Mouse (Mus musculus) liver, embryonic 12.5 days (tissue): Measurements from ENCODE around the gene Hormad1. TPM values are rescaled to one million over a fixed set of nuclear protein-coding genes. Genes with fewer than 3 reads are reported as not detected.
"Not testable (repeated sequence)": the region's sequence is repeated elsewhere in the genome, so short reads cannot be mapped to it uniquely, and the experiment has no call there.

Experiments used
- ATAC-seq: fragments of 200-750 bp; cut with Nextera tagmentation; 2 replicates; pipeline ENCODE4 v1.8.0; 2017; ENCODE audit warnings: moderate number of reproducible peaks, mild to moderate bottlenecking, moderate library complexity
- H3K27ac ChIP-seq: fragments of 300-500 bp; sonication (generic); 2 replicates; pipeline ENCODE4 v1.5.1; 2016; ENCODE audit warnings: mild to moderate bottlenecking
- H3K27me3 ChIP-seq: fragments of 300-500 bp; sonication (generic); replicated peaks from 2 replicates; pipeline ENCODE4 v1.6.1; 2016; ENCODE audit warnings: mild to moderate bottlenecking, moderate library complexity
- H3K36me3 ChIP-seq: fragments of 300-500 bp; sonication (generic); 2 replicates; pipeline ENCODE4 v1.6.1; 2016; ENCODE audit warnings: mild to moderate bottlenecking, moderate library complexity
- H3K4me1 ChIP-seq: fragments of 300-500 bp; sonication (generic); 2 replicates; pipeline ENCODE4 v1.6.1; 2016
- H3K4me2 ChIP-seq: fragments of 300-500 bp; sonication (generic); 2 replicates; pipeline ENCODE4 v1.6.1; 2016; ENCODE audit warnings: mild to moderate bottlenecking, moderate library complexity
- H3K4me3 ChIP-seq: fragments of 300-500 bp; sonication (generic); 2 replicates; pipeline ENCODE4 v1.5.1; 2016; ENCODE audit warnings: mild to moderate bottlenecking, moderate library complexity
- H3K9ac ChIP-seq: fragments of 300-500 bp; sonication (generic); 2 replicates; pipeline ENCODE4 v1.6.1; 2016; ENCODE audit warnings: mild to moderate bottlenecking, moderate library complexity
- H3K9me3 ChIP-seq: fragments of 300-500 bp; sonication (generic); replicated peaks from 2 replicates; pipeline ENCODE4 v1.6.1; 2016; ENCODE audit warnings: mild to moderate bottlenecking, moderate library complexity
- WGBS: fragments of 180-500 bp; shearing (Covaris S2); methylation state at CpG from one replicate; pipeline ENCODE4 v1.1.7; 2016; ENCODE audit not compliant: insufficient replicate concordance; 5-methylcytosine and 5-hydroxymethylcytosine counted together
- polyA plus RNA-seq: library from polyadenylated mRNA; unstranded; fragments of >200 nt; fragmentation: Nextera tagmentation; extraction: Ambion mirVana; gene quantifications from 2 replicates; pipeline ENCODE4 v1.2.1, GENCODE M21; 2016

Gene Hormad1
- polyA plus RNA-seq, 1 experiment from 2014 or later, result 0.08 TPM

DNA sequence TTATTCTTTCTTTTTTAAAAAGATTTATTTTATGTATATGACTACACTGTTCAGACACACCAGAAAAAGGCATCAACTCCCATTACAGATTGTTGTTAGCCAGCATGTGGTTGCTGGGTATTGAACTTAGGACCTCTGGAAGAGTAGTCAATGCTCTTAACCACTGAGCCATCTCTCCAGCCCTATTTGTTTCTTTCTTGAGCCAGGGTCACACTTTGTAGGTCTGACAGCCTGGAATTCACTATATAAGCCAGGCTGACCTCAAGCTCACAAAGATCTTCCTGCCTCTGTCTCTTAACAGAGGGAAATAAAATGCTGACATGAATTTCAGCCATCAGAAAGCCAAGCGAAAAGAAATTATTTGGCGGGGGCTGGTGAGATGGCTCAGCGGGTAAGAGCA, 10.1 kb downstream of the Hormad1 start:
- no peak overlapping the region for H3K4me2 ChIP-seq
- ATAC-seq, result no peak
- no peak overlapping the region for H3K27ac ChIP-seq
- no peaks in the 10 kb centered on the region for H3K9me3 ChIP-seq
- H3K27me3 ChIP-seq, result no peaks in the 10 kb centered on the region
- 87% methylated on average over 3 of the region's 3 CpGs for WGBS
- no peak overlapping the region for H3K9ac ChIP-seq
- no peaks in the 10 kb centered on the region for H3K4me1 ChIP-seq
- H3K4me3 ChIP-seq, result no peak overlapping the region
- no peaks in the 10 kb centered on the region for H3K36me3 ChIP-seq

- ATAC-seq, result peak; percentile 40
- no peaks in the 10 kb centered on the region for H3K27me3 ChIP-seq
- peaks cover 23% of the 10 kb centered on the region for H3K4me1 ChIP-seq
- peaks cover 26% of the 10 kb centered on the region for H3K36me3 ChIP-seq
- 46% methylated on average over 8 of the region's 8 CpGs for WGBS
- H3K9me3 ChIP-seq, result no peaks in the 10 kb centered on the region
- H3K27ac ChIP-seq, result peak overlapping the region; percentile 90
- peak overlapping the region; percentile 70 for H3K4me2 ChIP-seq
- peak overlapping the region; percentile 50 for H3K9ac ChIP-seq
- H3K4me3 ChIP-seq, result peak overlapping the region; percentile 87
Observed at GRCm38 (mm10) chr3:95587754-95588603, 28.5 kb downstream of the Hormad1 start.

DNA sequence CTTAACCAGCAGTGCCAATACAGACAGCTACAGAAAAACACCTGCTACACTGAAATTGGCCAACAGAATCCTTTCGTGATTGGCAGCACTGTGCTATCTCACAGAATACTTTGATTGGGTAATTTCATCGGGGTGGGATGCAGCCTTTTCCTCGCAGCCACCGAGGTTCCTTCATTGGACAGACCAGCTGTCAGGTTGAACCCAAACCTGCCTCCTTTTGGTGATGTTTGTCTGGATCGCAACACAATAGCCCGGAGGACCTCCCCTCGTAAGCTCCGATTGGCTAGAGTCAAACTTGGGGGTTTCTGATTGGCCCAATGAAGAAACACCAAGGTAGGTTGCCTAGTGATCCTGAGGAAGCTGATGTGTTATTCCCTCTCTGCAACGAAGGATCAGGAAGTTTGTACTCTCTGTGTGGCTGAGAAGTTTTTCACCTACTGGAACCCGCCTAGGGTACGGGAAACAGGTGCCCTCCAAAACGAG, 29.2 kb downstream of the Hormad1 start, which contains the start of gene Golph3l:
Gene Golph3l, plus strand, starts transcription at position 331 of the 483 bp plus-strand sequence.
- Histone ChIP-seq H3K27ac (peak within 1 kb of the TSS; percentile 92), H3K4me1 (peaks cover 23% of the 10 kb centered on the region), H3K4me3 (peak within 1 kb of the TSS; percentile 87), H3K9ac (peak within 1 kb of the TSS; percentile 82), H3K9me3 (no peaks in the 10 kb centered on the region), H3K36me3 (peaks cover 33% of the 10 kb centered on the region), H3K27me3 (no peaks in the 10 kb centered on the region), H3K4me2 (peak within 1 kb of the TSS; percentile 70)
- WGBS, result under 1% methylated on average over 12 of the region's 12 CpGs
- peak; percentile 100 for ATAC-seq

GRCm38 (mm10) chr3:95598734-95599133, 39.3 kb downstream of the Hormad1 start:
- Histone ChIP-seq H3K27ac (no peak overlapping the region), H3K9me3 (no peaks in the 10 kb centered on the region), H3K4me1 (no peaks in the 10 kb centered on the region), H3K27me3 (no peaks in the 10 kb centered on the region), H3K4me2 (no peak overlapping the region), H3K36me3 (peaks cover 69% of the 10 kb centered on the region), H3K4me3 (no peak overlapping the region), H3K9ac (no peak overlapping the region)
- no peak for ATAC-seq

DNA sequence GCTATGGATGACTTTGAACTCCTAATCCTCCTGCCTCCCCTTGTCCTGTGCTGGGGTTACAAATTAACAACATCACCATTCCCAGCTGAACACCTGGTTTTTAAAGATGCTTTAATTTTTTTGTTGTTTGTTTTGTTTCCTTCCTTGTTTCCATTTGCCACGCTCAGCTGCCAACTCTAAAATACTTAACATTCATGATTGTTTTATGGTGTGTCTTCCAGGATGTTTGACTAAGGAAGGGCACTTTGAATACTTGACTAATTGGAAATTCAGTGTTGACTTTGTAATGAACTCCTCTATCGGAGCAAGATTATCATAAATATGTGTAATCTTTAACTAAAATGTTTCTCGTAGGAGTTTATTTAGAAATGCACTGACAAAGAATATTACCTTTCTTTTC, 41.8 kb downstream of the Hormad1 start:
- Histone ChIP-seq H3K9ac (no peak overlapping the region), H3K27me3 (no peaks in the 10 kb centered on the region), H3K4me1 (no peaks in the 10 kb centered on the region), H3K4me3 (no peak overlapping the region), H3K9me3 (no peaks in the 10 kb centered on the region), H3K36me3 (peaks cover 69% of the 10 kb centered on the region), H3K4me2 (no peak overlapping the region), H3K27ac (0 out of 2 replicates have a peak overlapping the region, but pooled peaks have one; percentile 14)
- WGBS, result 89% methylated on average over 3 of the region's 3 CpGs
- ATAC-seq, result no peak

DNA sequence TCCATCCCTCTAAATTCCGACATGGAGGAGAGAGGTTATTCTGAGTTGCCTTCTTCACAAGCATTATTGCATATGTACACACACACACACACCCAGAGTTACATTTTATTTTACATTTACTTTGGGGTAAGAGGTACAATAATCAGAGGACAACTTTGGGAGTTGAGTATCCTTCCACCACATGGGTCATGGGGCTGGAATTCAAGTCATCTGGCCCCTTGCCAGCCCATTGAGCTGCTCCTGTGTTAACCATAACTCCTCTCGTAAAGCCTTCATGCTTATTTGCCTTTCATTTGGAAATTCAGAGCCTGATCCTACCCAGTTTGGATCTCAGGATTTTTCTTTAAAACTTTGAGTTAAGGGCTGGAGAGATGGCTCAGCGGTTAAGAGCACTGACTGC, 46.6 kb downstream of the Hormad1 start:
- Histone ChIP-seq H3K4me2 (no peak overlapping the region), H3K36me3 (peaks cover 77% of the 10 kb centered on the region), H3K27me3 (no peaks in the 10 kb centered on the region), H3K4me1 (no peaks in the 10 kb centered on the region), H3K4me3 (no peak overlapping the region), H3K27ac (no peak overlapping the region), H3K9me3 (no peaks in the 10 kb centered on the region), H3K9ac (no peak overlapping the region)
- WGBS, result 91% methylated on average over 3 of the region's 3 CpGs
- ATAC-seq, result no peak

DNA sequence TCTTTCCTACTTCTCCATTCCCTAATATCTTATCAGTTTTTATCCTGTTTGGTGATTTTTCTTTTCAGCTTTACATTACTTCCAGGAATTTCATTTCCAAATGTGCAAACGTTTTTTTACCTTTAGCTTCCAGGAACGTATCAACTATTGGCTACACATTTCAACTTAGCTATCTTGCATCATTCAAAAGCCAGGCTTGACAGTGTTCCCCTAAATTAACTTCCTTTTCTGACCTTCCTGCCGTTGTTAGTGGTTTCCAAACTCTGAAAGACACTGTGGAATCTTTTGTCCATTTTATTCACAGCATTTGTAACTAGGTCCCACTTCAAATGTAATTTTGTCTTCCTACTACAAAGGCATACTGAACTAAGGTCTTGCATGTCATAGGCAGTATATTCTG, 49.7 kb downstream of the Hormad1 start:
- WGBS, result 39% methylated on average over 3 of the region's 3 CpGs
- Histone ChIP-seq H3K4me2 (no peak overlapping the region), H3K36me3 (peaks cover 80% of the 10 kb centered on the region), H3K4me3 (no peak overlapping the region), H3K4me1 (no peaks in the 10 kb centered on the region), H3K9ac (no peak overlapping the region), H3K27ac (no peak overlapping the region), H3K27me3 (no peaks in the 10 kb centered on the region), H3K9me3 (no peaks in the 10 kb centered on the region)
- ATAC-seq, result no peak

GRCm38 (mm10) chr3:95613996-95614395, 54.5 kb downstream of the Hormad1 start:
- peaks cover 79% of the 10 kb centered on the region for H3K36me3 ChIP-seq
- 76% methylated on average over 1 of the region's 1 CpGs for WGBS

DNA sequence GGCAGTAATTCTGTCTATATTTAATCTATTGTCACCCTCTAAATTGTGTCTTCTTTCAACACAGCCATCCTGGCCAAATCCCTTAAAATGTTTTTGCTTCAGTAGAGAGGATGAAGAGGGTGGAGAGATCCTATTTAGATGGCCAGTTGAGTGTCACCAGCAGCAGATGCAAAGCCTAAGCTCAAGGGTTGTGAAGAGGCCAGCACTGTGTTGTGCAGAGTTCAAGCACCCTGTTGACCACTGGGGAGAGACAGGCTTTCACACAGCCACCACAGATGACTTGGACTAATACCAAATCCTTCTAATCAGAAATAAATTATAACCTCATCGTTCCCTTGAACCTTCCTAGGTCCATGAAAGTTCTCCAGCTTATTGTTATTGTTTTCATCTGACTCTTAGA, 59.0 kb downstream of the Hormad1 start:
- no peak overlapping the region for H3K4me2 ChIP-seq
- no peak overlapping the region for H3K9ac ChIP-seq
- H3K9me3 ChIP-seq, result no peaks in the 10 kb centered on the region
- no peak for ATAC-seq
- H3K36me3 ChIP-seq, result peaks cover 64% of the 10 kb centered on the region
- H3K4me3 ChIP-seq, result no peak overlapping the region
- peaks cover 3% of the 10 kb centered on the region for H3K4me1 ChIP-seq
- 74% methylated on average over 1 of the region's 1 CpGs for WGBS
- H3K27me3 ChIP-seq, result no peaks in the 10 kb centered on the region
- H3K27ac ChIP-seq, result no peak overlapping the region

More at GRCm38 (mm10) chr3:95613996-95614395, 54.5 kb downstream of the Hormad1 start:
- ATAC-seq, result no peak
- Histone ChIP-seq H3K9me3 (no peaks in the 10 kb centered on the region), H3K4me1 (no peaks in the 10 kb centered on the region), H3K9ac (no peak overlapping the region), H3K4me3 (no peak overlapping the region), H3K27me3 (no peaks in the 10 kb centered on the region), H3K4me2 (no peak overlapping the region), H3K27ac (no peak overlapping the region)

GRCm38 (mm10) chr3:95621241-95621640, 61.8 kb downstream of the Hormad1 start:
- Histone ChIP-seq H3K27ac (no peak overlapping the region), H3K4me2 (no peak overlapping the region), H3K4me3 (no peak overlapping the region), H3K27me3 (no peaks in the 10 kb centered on the region), H3K36me3 (peaks cover 46% of the 10 kb centered on the region), H3K4me1 (peaks cover 19% of the 10 kb centered on the region), H3K9me3 (no peaks in the 10 kb centered on the region), H3K9ac (no peak overlapping the region)
- no peak for ATAC-seq
- 76% methylated on average over 1 of the region's 1 CpGs for WGBS

DNA sequence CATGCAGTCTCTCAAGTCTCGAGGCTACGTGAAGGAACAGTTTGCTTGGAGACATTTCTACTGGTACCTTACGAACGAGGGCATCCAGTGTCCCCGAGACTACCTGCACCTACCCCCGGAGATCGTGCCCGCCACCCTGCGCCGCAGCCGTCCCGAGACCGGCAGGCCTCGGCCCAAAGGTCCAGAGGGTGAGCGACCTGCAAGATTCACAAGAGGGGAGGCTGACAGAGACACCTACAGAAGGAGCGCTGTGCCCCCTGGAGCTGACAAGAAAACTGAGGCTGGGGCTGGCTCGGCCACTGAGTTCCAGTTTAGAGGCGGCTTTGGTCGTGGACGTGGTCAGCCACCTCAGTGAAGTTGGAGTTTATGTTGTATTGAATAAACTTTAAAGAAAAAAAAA, 62.9 kb downstream of the Hormad1 start:
- 89% methylated on average over 20 of the region's 20 CpGs for WGBS
- not testable (repeated sequence) for H3K27ac ChIP-seq, H3K9me3 ChIP-seq, H3K4me2 ChIP-seq, H3K27me3 ChIP-seq, H3K4me3 ChIP-seq, H3K9ac ChIP-seq, ATAC-seq
- Histone ChIP-seq H3K4me1 (peaks cover 26% of the 10 kb centered on the region), H3K36me3 (peaks cover 46% of the 10 kb centered on the region)

GRCm38 (mm10) chr3:95623551-95623950, 64.1 kb downstream of the Hormad1 start:
- H3K36me3 ChIP-seq, result peaks cover 46% of the 10 kb centered on the region
- no peaks in the 10 kb centered on the region for H3K27me3 ChIP-seq
- ATAC-seq, result no peak
- H3K4me2 ChIP-seq, result peak overlapping the region; percentile 69
- no peaks in the 10 kb centered on the region for H3K9me3 ChIP-seq
- WGBS, result 57% methylated on average over 2 of the region's 2 CpGs
- H3K27ac ChIP-seq, result peak overlapping the region; percentile 87
- no peak overlapping the region for H3K4me3 ChIP-seq
- H3K9ac ChIP-seq, result 0 out of 2 replicates have a peak overlapping the region, but pooled peaks have one; percentile 71
- peaks cover 32% of the 10 kb centered on the region for H3K4me1 ChIP-seq
